Mouse (Mus musculus): ENCODE measurements at regions not wholly inside any gene's neighbourhood (a gene's known extent, or its start where the extent isn't known, plus 50 kb on each side); places are given as distances from the start of the nearest gene placed in this dataset.

DNA sequence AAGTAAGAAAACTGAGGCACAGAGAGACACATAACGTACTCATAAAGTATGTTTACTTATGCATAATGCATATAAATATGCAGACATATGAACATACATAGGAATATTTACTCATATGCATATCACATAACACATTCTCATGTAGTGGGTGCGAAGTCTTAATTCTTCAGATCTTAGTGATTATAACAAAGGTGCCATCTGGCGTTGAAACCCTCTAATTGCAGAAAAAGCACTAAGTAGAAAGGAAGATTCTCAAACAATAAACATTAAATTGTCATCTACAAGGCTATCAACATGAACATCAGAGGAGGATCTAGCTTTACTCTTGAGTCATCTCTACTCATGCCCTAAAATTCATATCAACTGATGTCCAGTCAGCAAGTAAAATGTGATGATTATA, 314.2 kb upstream of the 2610301B20Rik start:
- H3K27ac ChIP-seq (ENCODE audit: low read length), result no peak overlapping the region
- no peaks in the 10 kb centered on the region for H3K27me3 ChIP-seq (ENCODE audit: control insufficient read depth, insufficient read depth, low read length)
- ATAC-seq (ENCODE audit: insufficient read depth, low FRiP score), result no peak
- no peak overlapping the region for H3K9ac ChIP-seq (ENCODE audit: low read length)
- no peaks in the 10 kb centered on the region for H3K4me1 ChIP-seq (ENCODE audit: control insufficient read depth, insufficient read depth, low read length)
- H3K36me3 ChIP-seq (ENCODE audit: control insufficient read depth, insufficient read depth, low read length), result no peaks in the 10 kb centered on the region
- H3K4me2 ChIP-seq (ENCODE audit: low read depth, low read length), result no peak overlapping the region
- 81% methylated on average over 3 of the region's 3 CpGs for WGBS
- no peaks in the 10 kb centered on the region for H3K9me3 ChIP-seq (replicated peaks; ENCODE audit: control insufficient read depth, low read length)
- no peak overlapping the region for H3K4me3 ChIP-seq (replicated peaks; ENCODE audit: low read length)

DNA sequence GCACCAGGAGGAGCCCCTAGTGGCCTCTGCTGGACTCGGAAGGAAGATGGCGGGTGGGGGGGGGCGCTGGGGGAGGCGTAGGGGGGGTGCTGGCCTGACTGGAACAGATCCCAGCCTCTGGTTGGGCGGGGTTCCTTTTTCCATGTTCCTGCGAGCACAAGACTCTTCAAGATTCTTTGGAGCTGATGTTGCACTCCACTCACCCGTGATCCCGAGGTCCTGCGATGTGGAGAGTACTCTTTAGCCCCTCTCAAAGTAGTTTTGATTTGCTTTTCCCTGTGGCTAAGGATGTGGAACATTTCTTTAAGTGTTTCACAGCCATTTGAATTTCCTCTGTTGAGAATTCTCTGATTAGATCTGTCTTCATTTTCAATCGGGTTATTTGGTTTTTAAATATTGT, 269.8 kb upstream of the 2610301B20Rik start:
- no peak overlapping the region for H3K27ac ChIP-seq (ENCODE audit: low read length)
- no peaks in the 10 kb centered on the region for H3K27me3 ChIP-seq (ENCODE audit: control insufficient read depth, insufficient read depth, low read length)
- ATAC-seq (ENCODE audit: insufficient read depth, low FRiP score), result no peak
- WGBS, result 81% methylated on average over 10 of the region's 10 CpGs
- H3K4me3 ChIP-seq (replicated peaks; ENCODE audit: low read length), result no peak overlapping the region
- no peak overlapping the region for H3K9ac ChIP-seq (ENCODE audit: low read length)
- no peak overlapping the region for H3K4me2 ChIP-seq (ENCODE audit: low read depth, low read length)
- H3K4me1 ChIP-seq (ENCODE audit: control insufficient read depth, insufficient read depth, low read length), result no peaks in the 10 kb centered on the region
- no peaks in the 10 kb centered on the region for H3K36me3 ChIP-seq (ENCODE audit: control insufficient read depth, insufficient read depth, low read length)
- H3K9me3 ChIP-seq (replicated peaks; ENCODE audit: control insufficient read depth, low read length), result no peaks in the 10 kb centered on the region; the same call in 1 of the 2 replicates

DNA sequence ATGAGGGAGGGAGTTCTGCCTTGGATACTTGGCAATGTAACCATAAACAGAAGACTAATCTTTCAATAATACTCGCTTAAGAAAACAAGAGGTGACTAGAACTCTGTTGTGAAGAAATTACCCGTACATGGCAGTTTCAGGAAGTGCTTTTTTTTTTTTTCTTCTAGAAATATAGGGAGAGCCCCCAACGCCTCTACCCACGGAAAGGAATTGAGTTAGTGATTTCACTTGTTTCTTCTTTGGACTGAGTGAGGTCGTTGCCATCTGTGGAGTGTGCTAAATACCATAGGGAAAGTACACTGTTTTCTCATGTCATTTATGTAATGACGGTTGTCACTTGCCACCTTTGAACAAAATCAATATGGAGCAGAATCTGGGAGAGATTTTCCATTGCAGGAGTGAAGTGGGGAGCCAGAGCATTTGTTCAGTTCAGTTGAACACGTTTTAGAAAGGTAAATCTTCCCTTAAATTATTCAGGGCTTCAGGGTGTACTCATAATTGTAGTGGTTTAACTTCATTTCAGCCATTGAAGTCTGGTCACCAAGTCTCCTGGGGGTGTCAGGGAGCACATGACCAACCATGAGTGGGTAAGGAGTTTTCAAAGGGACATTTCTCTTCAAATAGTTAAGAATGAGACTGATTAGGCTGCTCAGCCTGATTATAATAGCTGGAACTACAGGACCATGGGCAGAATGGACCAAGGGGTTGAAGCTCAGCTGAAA, 266.3 kb upstream of the 2610301B20Rik start:
- H3K27me3 ChIP-seq (ENCODE audit: control insufficient read depth, insufficient read depth, low read length), result no peaks in the 10 kb centered on the region
- no peak overlapping the region for H3K4me3 ChIP-seq (replicated peaks; ENCODE audit: low read length)
- no peaks in the 10 kb centered on the region for H3K4me1 ChIP-seq (ENCODE audit: control insufficient read depth, insufficient read depth, low read length)
- no peak overlapping the region for H3K27ac ChIP-seq (ENCODE audit: low read length)
- no peaks in the 10 kb centered on the region for H3K36me3 ChIP-seq (ENCODE audit: control insufficient read depth, insufficient read depth, low read length)
- no peaks in the 10 kb centered on the region; the same call in 1 of the 2 replicates for H3K9me3 ChIP-seq (replicated peaks; ENCODE audit: control insufficient read depth, low read length)
- H3K4me2 ChIP-seq (ENCODE audit: low read depth, low read length), result no peak overlapping the region
- H3K9ac ChIP-seq (ENCODE audit: low read length), result no peak overlapping the region
- 75% methylated on average over 7 of the region's 7 CpGs for WGBS
- no peak for ATAC-seq (ENCODE audit: insufficient read depth, low FRiP score)

DNA sequence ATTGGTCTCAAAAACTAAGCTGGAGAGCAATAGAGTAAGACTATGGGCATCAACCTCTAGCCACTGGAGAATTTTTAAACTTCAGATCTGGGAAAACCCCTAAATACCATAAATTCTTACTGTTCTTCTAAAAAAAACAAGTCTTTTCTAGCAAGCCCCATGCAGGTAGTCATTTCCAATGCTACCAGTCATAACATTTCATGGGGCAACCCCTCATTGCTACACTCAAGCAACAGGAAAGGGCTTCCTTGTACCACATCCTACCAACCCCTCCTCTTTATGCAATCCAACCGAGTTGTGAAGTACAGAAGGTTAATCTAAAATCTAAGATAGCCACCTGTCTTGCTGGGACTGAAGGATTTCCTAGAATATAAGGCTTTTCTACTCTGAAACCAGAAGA, 263.5 kb upstream of the 2610301B20Rik start:
- ATAC-seq (ENCODE audit: insufficient read depth, low FRiP score), result no peak
- Histone ChIP-seq H3K36me3 (ENCODE audit: control insufficient read depth, insufficient read depth, low read length) (no peaks in the 10 kb centered on the region), H3K9me3 (replicated peaks; ENCODE audit: control insufficient read depth, low read length) (no peaks in the 10 kb centered on the region; the same call in 1 of the 2 replicates), H3K4me2 (ENCODE audit: low read depth, low read length) (no peak overlapping the region), H3K4me3 (replicated peaks; ENCODE audit: low read length) (no peak overlapping the region), H3K4me1 (ENCODE audit: control insufficient read depth, insufficient read depth, low read length) (no peaks in the 10 kb centered on the region), H3K9ac (ENCODE audit: low read length) (no peak overlapping the region), H3K27ac (ENCODE audit: low read length) (no peak overlapping the region), H3K27me3 (ENCODE audit: control insufficient read depth, insufficient read depth, low read length) (no peaks in the 10 kb centered on the region)
- 53% methylated on average over 1 of the region's 1 CpGs for WGBS

All from stomach, embryonic 16.5 days (tissue).